Mouse (Mus musculus) E14TG2a.4 (cell line): Measurements from ENCODE around the gene Scaf1.

Experiments
- CTCF ChIP-seq: conservative IDR thresholded peaks from 2 replicates; pipeline ENCODE4 v1.5.1; 2014; ENCODE audit warnings: low read length
- POU5F1 ChIP-seq: IDR thresholded peaks from 2 replicates; pipeline ENCODE4 v1.6.1; 2014; ENCODE audit warnings: low read length, borderline replicate concordance

DNA sequence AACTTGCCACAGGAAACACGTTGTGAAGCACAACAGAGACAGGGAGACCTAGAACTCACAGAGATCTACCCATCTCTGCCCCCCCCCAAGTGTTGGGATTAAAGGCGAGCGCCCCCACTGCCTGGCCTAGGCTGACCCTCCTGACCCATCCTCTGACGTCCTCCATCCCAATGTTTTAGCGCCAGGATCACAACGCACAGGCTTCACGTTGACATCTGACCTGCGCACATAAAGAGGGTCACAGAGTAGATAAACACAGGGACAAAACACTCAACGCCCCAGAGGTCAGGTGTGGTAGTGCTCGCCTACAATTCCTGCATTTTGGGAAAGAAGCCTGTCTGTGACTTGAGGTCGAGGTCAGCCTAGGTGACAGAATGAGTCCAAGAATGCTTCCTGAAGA, 20.5 kb upstream of the Scaf1 start:
- TF ChIP-seq CTCF (no peak), POU5F1 (no peak)
